Mouse (Mus musculus) CH12.LX (cell line): ENCODE results near the gene Best3.

Source experiments
- CTCF ChIP-seq, 2 experiments: IDR thresholded peaks in 1 of 2; conservative IDR thresholded peaks in 1 of 2; 2 replicates each; pipeline ENCODE4 v1.5.1; 2011 to 2012; ENCODE audit warnings: low read depth in 2 of 2, low read length in 2 of 2, improper control_type of control experiment in 1 of 2, inconsistent platforms in 1 of 2, mild to moderate bottlenecking in 1 of 2, moderate library complexity in 1 of 2
- GABPA ChIP-seq: IDR thresholded peaks from 2 replicates; pipeline ENCODE4 v1.6.1; 2012; ENCODE audit warnings: low read depth, low read length, improper control_type of control experiment, inconsistent platforms; ENCODE audit not compliant: insufficient replicate concordance
- HCFC1 ChIP-seq: IDR thresholded peaks from 2 replicates; pipeline ENCODE4 v1.6.1; 2012; ENCODE audit warnings: low read depth, mild to moderate bottlenecking, inconsistent platforms, low read length, improper control_type of control experiment
- MAX ChIP-seq: IDR thresholded peaks from 2 replicates; pipeline ENCODE4 v1.6.1; 2011; ENCODE audit warnings: low read length, improper control_type of control experiment
- MAZ ChIP-seq: IDR thresholded peaks from 2 replicates; pipeline ENCODE4 v1.6.1; 2012; ENCODE audit warnings: low read depth, mild to moderate bottlenecking, inconsistent platforms, low read length, improper control_type of control experiment, moderate library complexity
- POLR2A ChIP-seq: IDR thresholded peaks from 2 replicates; pipeline ENCODE4 v1.6.1; 2011; ENCODE audit warnings: low read depth, mild to moderate bottlenecking, improper control_type of control experiment, low read length
- POLR2AphosphoS2 ChIP-seq: IDR thresholded peaks from 2 replicates; pipeline ENCODE4 v1.6.1; 2011; ENCODE audit warnings: low read depth, low read length, improper control_type of control experiment
- TCF12 ChIP-seq: IDR thresholded peaks from 2 replicates; pipeline ENCODE4 v1.6.1; 2014; ENCODE audit warnings: low read depth, mild to moderate bottlenecking, inconsistent platforms, low read length, improper control_type of control experiment

DNA sequence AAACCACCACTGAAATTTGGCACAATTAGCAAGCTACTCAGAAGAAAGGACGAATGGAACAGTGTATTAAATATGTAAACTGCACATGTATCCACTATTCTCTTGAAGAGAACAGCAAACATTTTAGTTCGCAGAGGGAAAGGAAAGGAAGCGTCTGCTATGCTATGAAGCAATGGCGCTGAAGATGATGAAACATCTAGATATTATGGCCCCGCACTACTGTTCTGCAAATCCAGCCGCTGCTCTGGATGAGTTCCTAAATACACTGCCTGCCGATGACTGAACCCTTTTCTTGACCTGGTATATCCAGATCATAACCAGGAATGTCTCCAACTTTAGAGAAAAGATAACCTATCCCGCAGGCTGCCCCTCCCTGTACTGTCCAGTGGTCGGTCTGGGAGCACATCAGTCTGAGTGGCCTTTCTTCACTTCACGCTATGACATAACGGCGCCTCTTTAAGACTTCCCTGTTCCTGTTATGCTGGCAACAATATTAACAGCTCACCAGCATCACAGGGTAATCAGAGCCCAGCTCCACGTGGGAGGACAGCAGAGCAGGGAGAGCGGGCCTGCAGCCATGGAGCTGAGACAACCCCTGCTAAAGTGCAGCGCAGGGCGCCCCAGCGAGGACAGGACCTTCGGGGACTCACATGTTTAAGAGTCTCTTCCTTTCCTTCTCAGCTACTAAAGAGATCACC is 86.2 kb downstream of the Best3 start:
- TF ChIP-seq POLR2AphosphoS2 (no peak), GABPA (no peak), CTCF (conservative IDR thresholded peaks at IDR 0.05 in 1 of 2, IDR thresholded peaks at IDR 0.05 in 1 of 2; ENCODE audit: low read depth in 2 of 2, low read length in 2 of 2) (no peak), TCF12 (no peak), POLR2A (no peak), HCFC1 (no peak), MAX (no peak), MAZ (no peak)
